Mouse (Mus musculus) bone marrow macrophage, adult 2 months (primary cell): ENCODE measurements at regions not wholly inside any gene's neighbourhood (a gene's known extent, or its start where the extent isn't known, plus 50 kb on each side); places are given as distances from the start of the nearest gene placed in this dataset.

Source experiments
- CTCF ChIP-seq: IDR thresholded peaks from 2 replicates; pipeline ENCODE4 v1.5.1; 2012; ENCODE audit warnings: low read depth, mild to moderate bottlenecking, low read length, moderate library complexity
- POLR2A ChIP-seq: IDR thresholded peaks from 2 replicates; pipeline ENCODE4 v1.6.1; 2012; ENCODE audit warnings: mild to moderate bottlenecking, low read depth, low read length, borderline replicate concordance

- no peak for TF ChIP-seq CTCF
- no peak for TF ChIP-seq POLR2A
Observed at GRCm38 (mm10) chr8:84321841-84322240, 51.7 kb upstream of the Ccdc130 start.
